Mouse (Mus musculus) myocyte (in vitro differentiated cells): ENCODE measurements around the gene Gramd1a. TPM values are rescaled to one million over a fixed set of nuclear protein-coding genes. Genes with fewer than 3 reads are reported as not detected.
A peak's percentile ranks its signal among the peaks of the same experiment; 100 is the strongest.

Experiments used
- H3K27me3 ChIP-seq: one replicate; pipeline ENCODE4 v1.6.1; 2011; ENCODE audit not compliant: control insufficient read depth, insufficient read depth, insufficient read length
- H3K36me3 ChIP-seq: one replicate; pipeline ENCODE4 v1.6.1; 2011; ENCODE audit not compliant: control insufficient read depth, insufficient read depth
- H3K4me2 ChIP-seq: one replicate; pipeline ENCODE4 v1.6.1; 2011; ENCODE audit warnings: low read depth, control low read depth
- H3K4me3 ChIP-seq: one replicate; pipeline ENCODE4 v1.5.1; 2011; ENCODE audit warnings: mild to moderate bottlenecking, control low read depth, moderate library complexity
- H3K79me2 ChIP-seq: one replicate; pipeline ENCODE4 v1.6.1; 2011; ENCODE audit not compliant: control insufficient read depth, insufficient read depth
- H3ac ChIP-seq: one replicate; pipeline ENCODE4 v1.6.1; 2011; ENCODE audit not compliant: control insufficient read depth, insufficient read length
- CEBPB ChIP-seq: IDR thresholded peaks from 2 replicates; pipeline ENCODE4 v1.6.1; 2011; ENCODE audit warnings: mild to moderate bottlenecking, moderate library complexity; ENCODE audit not compliant: poor library complexity, insufficient read depth, severe bottlenecking
- E2F4 ChIP-seq: IDR thresholded peaks from one replicate; pipeline ENCODE4 v1.6.1; 2011; ENCODE audit warnings: mild to moderate bottlenecking, control low read depth, moderate library complexity; ENCODE audit not compliant: insufficient read depth
- MAX ChIP-seq: IDR thresholded peaks from one replicate; pipeline ENCODE4 v1.6.1; 2011; ENCODE audit warnings: low read depth, mild to moderate bottlenecking, control low read depth
- MYOD1 ChIP-seq, 3 experiments: IDR thresholded peaks; one replicate each; pipeline ENCODE4 v1.6.1; 2011; ENCODE audit warnings: control low read depth in 2 of 3, low read depth in 2 of 3, mild to moderate bottlenecking in 2 of 3, moderate library complexity in 1 of 3; ENCODE audit not compliant: insufficient read length in 2 of 3, control insufficient read depth in 1 of 3
- MYOG ChIP-seq, 3 experiments: IDR thresholded peaks; one replicate each; pipeline ENCODE4 v1.6.1; 2011; ENCODE audit warnings: control low read depth in 2 of 3, low read depth in 2 of 3, mild to moderate bottlenecking in 2 of 3; ENCODE audit not compliant: insufficient read length in 2 of 3, control insufficient read depth in 1 of 3, insufficient read depth in 1 of 3
- POLR2A ChIP-seq: IDR thresholded peaks from one replicate; pipeline ENCODE4 v1.6.1; 2011; ENCODE audit warnings: low read depth, mild to moderate bottlenecking, control low read depth, moderate library complexity; ENCODE audit not compliant: insufficient read length
- POLR2AphosphoS2 ChIP-seq: IDR thresholded peaks from one replicate; pipeline ENCODE4 v1.6.1; 2011; ENCODE audit warnings: low read depth, control low read depth; ENCODE audit not compliant: insufficient read length
- REST ChIP-seq: IDR thresholded peaks from one replicate; pipeline ENCODE4 v1.6.1; 2011; ENCODE audit warnings: mild to moderate bottlenecking, control low read depth, moderate library complexity; ENCODE audit not compliant: insufficient read depth, insufficient read length
- SRF ChIP-seq: IDR thresholded peaks from one replicate; pipeline ENCODE4 v1.6.1; 2011; ENCODE audit warnings: low read depth; ENCODE audit not compliant: control insufficient read depth, insufficient read length
- TCF12 ChIP-seq: IDR thresholded peaks from one replicate; pipeline ENCODE4 v1.6.1; 2011; ENCODE audit warnings: mild to moderate bottlenecking, control low read depth; ENCODE audit not compliant: poor library complexity, insufficient read depth, severe bottlenecking
- TCF3 ChIP-seq: IDR thresholded peaks from one replicate; pipeline ENCODE4 v1.6.1; 2011; ENCODE audit warnings: low read depth, control low read depth; ENCODE audit not compliant: insufficient read length
- USF1 ChIP-seq: IDR thresholded peaks from one replicate; pipeline ENCODE4 v1.6.1; 2011; ENCODE audit warnings: low read depth, mild to moderate bottlenecking, control low read depth, moderate library complexity
- polyA plus RNA-seq: library from polyadenylated mRNA; unstranded; fragments of >200 nt; fragmentation: generic; extraction: Trizol; gene quantifications from one replicate; pipeline ENCODE4 v1.2.1, GENCODE M21; 2012; ENCODE audit warnings: missing spikeins

Gene Gramd1a
- polyA plus RNA-seq, 1 experiment: 25.5 TPM

DNA sequence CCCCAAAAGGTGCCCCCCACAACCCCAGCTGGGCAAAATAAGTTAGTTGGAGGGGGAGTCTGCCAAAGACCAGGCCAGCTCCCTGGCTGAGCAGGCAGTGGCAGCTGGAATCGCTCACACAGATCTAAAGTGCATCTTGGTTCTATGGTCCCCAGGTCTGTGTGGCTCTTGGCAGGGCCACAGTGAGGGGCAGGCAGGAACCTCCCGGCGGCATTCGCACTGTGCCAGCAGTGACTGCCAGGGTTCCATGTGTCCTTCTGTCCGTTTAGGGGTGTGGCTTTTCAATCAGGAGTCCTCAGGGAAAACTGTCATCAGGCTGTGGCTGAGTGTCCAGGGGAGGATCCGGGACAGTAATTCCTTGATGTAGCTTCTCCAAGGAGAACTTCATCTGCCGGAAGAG lies 25.5 kb downstream of the Gramd1a start:
- TF ChIP-seq TCF3 (no peak), POLR2AphosphoS2 (no peak), MAX (no peak), SRF (no peak), POLR2A (no peak), E2F4 (no peak), REST (no peak), TCF12 (no peak), MYOD1 (IDR thresholded peaks at IDR 0.05; ENCODE audit: control insufficient read depth in 1 of 3, insufficient read length in 2 of 3, low read depth in 2 of 3) (no peak), USF1 (no peak)
- Histone ChIP-seq H3K79me2 (no peaks in the 10 kb centered on the region), H3K4me2 (no peak overlapping the region), H3ac (no peak overlapping the region), H3K36me3 (peaks cover 10% of the 10 kb centered on the region), H3K4me3 (no peak overlapping the region), H3K27me3 (no peaks in the 10 kb centered on the region)

DNA sequence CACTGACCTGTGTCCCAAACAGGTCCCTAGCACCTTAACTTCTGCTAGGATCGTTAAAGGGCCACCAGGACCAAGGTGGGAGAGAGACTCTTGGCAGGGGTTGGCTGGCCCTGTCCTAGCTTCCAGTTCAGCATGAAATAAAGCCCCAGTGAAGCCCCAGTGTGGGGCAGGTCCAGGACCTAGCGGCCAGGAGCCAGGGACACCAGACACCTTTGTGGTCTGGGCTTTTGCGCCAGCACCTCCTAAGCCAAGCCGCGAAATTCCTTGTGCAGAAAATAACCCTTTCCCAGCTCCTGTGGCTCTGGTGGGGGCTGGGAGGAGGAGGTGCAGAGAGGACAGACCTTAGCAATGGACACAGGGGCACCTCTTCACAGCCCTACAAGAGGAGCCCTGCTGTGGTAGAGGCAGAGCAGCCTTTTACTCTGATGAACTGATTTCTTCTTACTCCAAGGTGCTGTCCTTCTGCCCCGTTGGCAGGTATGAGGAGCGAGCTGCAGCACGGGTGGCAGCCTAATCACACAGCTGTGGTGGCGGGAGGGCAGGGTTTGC lies 27.5 kb downstream of the Gramd1a start:
- H3K4me2 ChIP-seq: no peak overlapping the region
- H3K79me2 ChIP-seq: no peaks in the 10 kb centered on the region
- no peak overlapping the region for H3K4me3 ChIP-seq
- no peak for TF ChIP-seq MYOG (IDR thresholded peaks at IDR 0.05; ENCODE audit: control insufficient read depth in 1 of 3, insufficient read depth in 1 of 3, insufficient read length in 2 of 3, low read depth in 2 of 3)
- peak; percentile 44 for TF ChIP-seq POLR2AphosphoS2
- H3ac ChIP-seq: no peak overlapping the region
- H3K36me3 ChIP-seq: peaks cover 5% of the 10 kb centered on the region
- H3K27me3 ChIP-seq: no peaks in the 10 kb centered on the region

DNA sequence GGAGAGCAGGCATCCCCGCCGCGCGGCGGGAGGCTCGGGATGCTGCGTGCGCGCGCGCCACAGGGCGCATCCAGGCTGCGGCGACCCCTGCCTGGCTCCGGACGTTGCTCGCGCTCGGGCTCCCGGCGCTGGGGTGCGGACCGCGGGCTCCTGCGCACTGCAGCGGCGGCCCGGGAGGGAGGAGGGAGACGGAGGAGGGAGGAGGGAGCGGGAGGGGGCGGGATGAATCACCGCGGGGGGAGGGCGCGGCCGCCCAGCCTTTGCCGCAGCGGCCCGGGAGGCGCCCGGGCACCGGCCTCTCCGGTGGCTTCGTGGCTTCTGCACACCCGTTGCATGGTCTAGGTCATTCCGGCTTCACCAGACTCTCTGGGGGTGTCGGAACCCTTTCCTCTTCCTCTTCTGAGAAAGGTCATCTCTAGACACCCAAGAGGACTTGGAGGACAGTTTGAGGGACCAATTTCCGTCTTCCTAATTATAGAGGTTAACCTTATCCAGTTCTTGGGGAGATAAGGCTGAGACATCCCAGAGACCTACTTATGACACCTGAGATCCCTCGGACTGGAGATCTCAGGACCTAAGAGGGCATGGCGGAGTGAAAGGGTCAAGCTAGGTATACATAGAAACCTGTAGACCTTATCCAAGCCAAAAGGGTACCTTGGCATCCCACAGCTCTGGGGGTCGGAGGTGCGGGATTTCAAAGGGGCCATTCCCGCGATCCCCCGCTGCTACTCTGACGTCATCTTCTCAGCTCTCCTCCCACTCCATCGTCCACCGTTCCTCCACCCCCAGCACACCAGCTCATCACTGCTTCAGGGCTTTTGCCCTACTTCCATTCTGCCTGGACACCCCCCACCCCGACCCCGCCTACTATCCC lies 28.6 kb downstream of the Gramd1a start, which contains the start of gene Scn1b:
TSS of gene Scn1b (minus strand) at position 153 of the 874 bp plus-strand sequence.
- peak within 1 kb of the TSS; percentile 84 for H3K4me2 ChIP-seq
- H3ac ChIP-seq: peak within 1 kb of the TSS; percentile 20
- H3K27me3 ChIP-seq: no peaks in the 10 kb centered on the region
- no peaks in the 10 kb centered on the region for H3K79me2 ChIP-seq
- peaks cover 5% of the 10 kb centered on the region for H3K36me3 ChIP-seq
- no peak for TF ChIP-seq TCF3
- TF ChIP-seq POLR2A: peak; percentile 58
- TF ChIP-seq POLR2AphosphoS2: peak; percentile 22
- H3K4me3 ChIP-seq: no peak within 1 kb of the TSS

DNA sequence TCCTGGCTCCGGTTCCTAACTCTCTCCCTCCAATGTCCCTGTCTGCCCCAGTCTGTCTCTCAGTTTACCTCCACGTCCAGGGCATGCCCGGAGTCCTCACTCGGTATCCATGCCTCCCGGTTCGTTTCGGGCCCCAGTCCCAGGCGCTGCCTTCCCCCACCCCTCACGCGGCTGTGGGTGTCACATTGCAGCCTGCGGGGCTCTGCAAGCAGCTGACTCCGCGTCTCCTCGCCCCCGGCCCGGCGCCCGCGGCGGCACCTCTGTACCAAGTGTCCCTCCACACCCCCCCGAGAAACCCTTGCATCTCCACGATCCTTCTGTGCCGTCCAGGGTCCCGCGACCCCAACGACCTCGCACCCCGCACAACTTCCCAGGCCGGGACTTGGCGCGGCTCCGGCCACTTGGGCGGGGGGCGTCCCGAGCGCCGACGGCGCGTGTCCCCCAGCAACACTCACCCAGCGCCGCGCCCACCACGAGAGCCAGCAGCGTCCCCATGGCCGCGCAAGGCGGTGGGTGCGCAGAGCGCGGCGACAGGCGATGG lies 29.4 kb downstream of the Gramd1a start:
- H3K27me3 ChIP-seq: no peaks in the 10 kb centered on the region
- H3K4me2 ChIP-seq: peak overlapping the region; percentile 64
- H3ac ChIP-seq: peak overlapping the region; percentile 20
- no peaks in the 10 kb centered on the region for H3K79me2 ChIP-seq
- H3K36me3 ChIP-seq: peaks cover 5% of the 10 kb centered on the region
- TF ChIP-seq POLR2AphosphoS2 (no peak), MYOG (IDR thresholded peaks at IDR 0.05; ENCODE audit: control insufficient read depth in 1 of 3, insufficient read depth in 1 of 3, insufficient read length in 2 of 3, low read depth in 2 of 3) (peak in 1 of 3 experiments; percentile 15)
- H3K4me3 ChIP-seq: no peak overlapping the region

DNA sequence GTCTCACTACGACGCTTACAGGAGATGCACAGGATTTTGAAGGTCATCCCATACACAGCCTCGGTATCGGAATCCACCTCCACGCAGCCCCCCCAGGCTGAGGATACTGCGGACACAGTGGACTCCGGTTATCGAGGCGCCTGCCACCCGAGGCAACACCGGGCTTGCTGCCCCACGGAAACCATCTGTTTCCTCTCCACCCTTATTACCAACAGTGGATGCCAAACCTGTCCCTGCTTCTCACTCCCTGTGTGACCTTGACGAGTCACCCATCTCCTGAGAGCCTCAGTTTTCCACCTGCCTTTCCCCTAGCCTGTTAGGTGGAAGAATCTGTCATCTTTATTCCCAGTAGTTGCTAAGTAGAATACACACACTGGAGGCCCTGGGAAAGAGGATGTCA lies 30.6 kb downstream of the Gramd1a start:
- no peak overlapping the region for H3K4me2 ChIP-seq
- H3K4me3 ChIP-seq: no peak overlapping the region
- H3K36me3 ChIP-seq: no peaks in the 10 kb centered on the region
- no peak overlapping the region for H3ac ChIP-seq
- TF ChIP-seq USF1: no peak
- TF ChIP-seq MAX: no peak
- TF ChIP-seq CEBPB: no peak
- no peak for TF ChIP-seq POLR2A
- no peak for TF ChIP-seq MYOD1 (IDR thresholded peaks at IDR 0.05; ENCODE audit: control insufficient read depth in 1 of 3, insufficient read length in 2 of 3, low read depth in 2 of 3)
- TF ChIP-seq SRF: no peak
- no peak for TF ChIP-seq TCF12
- TF ChIP-seq MYOG (IDR thresholded peaks at IDR 0.05; ENCODE audit: control insufficient read depth in 1 of 3, insufficient read depth in 1 of 3, insufficient read length in 2 of 3, low read depth in 2 of 3): no peak
- no peak for TF ChIP-seq E2F4
- no peak for TF ChIP-seq REST
- TF ChIP-seq POLR2AphosphoS2: no peak
- TF ChIP-seq TCF3: no peak
- no peaks in the 10 kb centered on the region for H3K27me3 ChIP-seq
- no peaks in the 10 kb centered on the region for H3K79me2 ChIP-seq
